Mouse (Mus musculus) forebrain, embryonic 15.5 days (tissue): ENCODE measurements around the gene Mettl2. TPM values are rescaled to one million over a fixed set of nuclear protein-coding genes. Genes with fewer than 3 reads are reported as not detected.
A peak's percentile ranks its signal among the peaks of the same experiment; 100 is the strongest.

ENCODE experiments used
- ATAC-seq: fragments of 200-750 bp; cut with Nextera tagmentation; replicated peaks from 2 replicates; pipeline ENCODE4 v1.8.0; 2017; ENCODE audit warnings: mild to moderate bottlenecking, moderate TSS enrichment, moderate library complexity
- H3K27ac ChIP-seq: fragments of 300-500 bp; sonication (generic); replicated peaks from 2 replicates; pipeline ENCODE4 v1.5.1; 2015; ENCODE audit warnings: mild to moderate bottlenecking, inconsistent platforms
- H3K27me3 ChIP-seq: fragments of 300-500 bp; sonication (generic); 2 replicates; pipeline ENCODE4 v1.6.1; 2015; ENCODE audit warnings: inconsistent platforms
- H3K36me3 ChIP-seq: fragments of 300-500 bp; sonication (generic); 2 replicates; pipeline ENCODE4 v1.6.1; 2015; ENCODE audit warnings: mild to moderate bottlenecking, inconsistent platforms
- H3K4me1 ChIP-seq: fragments of 300-500 bp; sonication (generic); 2 replicates; pipeline ENCODE4 v1.6.1; 2015; ENCODE audit warnings: inconsistent platforms
- H3K4me2 ChIP-seq: fragments of 300-500 bp; sonication (generic); replicated peaks from 2 replicates; pipeline ENCODE4 v1.6.1; 2015; ENCODE audit warnings: mild to moderate bottlenecking, inconsistent platforms
- H3K4me3 ChIP-seq: fragments of 300-500 bp; sonication (generic); 2 replicates; pipeline ENCODE4 v1.5.1; 2015; ENCODE audit warnings: mild to moderate bottlenecking, inconsistent platforms
- H3K9ac ChIP-seq: fragments of 300-500 bp; sonication (generic); replicated peaks from 2 replicates; pipeline ENCODE4 v1.6.1; 2015; ENCODE audit warnings: mild to moderate bottlenecking, inconsistent platforms
- H3K9me3 ChIP-seq: fragments of 300-500 bp; sonication (generic); 2 replicates; pipeline ENCODE4 v1.6.1; 2016; ENCODE audit warnings: inconsistent platforms
- WGBS: fragments of 180-500 bp; shearing (Covaris S2); methylation state at CpG from one replicate; pipeline ENCODE4 v1.1.7; 2015; ENCODE audit warnings: mixed read lengths; 5-methylcytosine and 5-hydroxymethylcytosine counted together
- polyA plus RNA-seq: library from polyadenylated mRNA; unstranded; fragments of >200 nt; fragmentation: Nextera tagmentation; extraction: Ambion mirVana; gene quantifications from 2 replicates; pipeline ENCODE4 v1.2.1, GENCODE M21; 2015

The Mettl2 gene
- polyA plus RNA-seq, 1 experiment from 2014 or later = 30.6 TPM

- WGBS = 3% methylated on average over 87 of the region's 89 CpGs
- Histone ChIP-seq H3K27ac (peak overlapping the region; percentile 93), H3K4me3 (peak overlapping the region; percentile 91), H3K4me1 (peaks cover 36% of the 10 kb centered on the region), H3K4me2 (peak overlapping the region; percentile 76), H3K36me3 (peaks cover 15% of the 10 kb centered on the region), H3K9ac (peak overlapping the region; percentile 95), H3K27me3 (no peaks in the 10 kb centered on the region), H3K9me3 (no peaks in the 10 kb centered on the region)
- ATAC-seq = peak; percentile 76
Observed at GRCm38 (mm10) chr11:105181689-105182460, 55.6 kb downstream of the Mettl2 start.

GRCm38 (mm10) chr11:105182461-105182855 lies 56.2 kb downstream of the Mettl2 start:
- Histone ChIP-seq H3K9ac (peak overlapping the region; percentile 95), H3K36me3 (peaks cover 15% of the 10 kb centered on the region), H3K4me2 (peak overlapping the region; percentile 76), H3K27me3 (no peaks in the 10 kb centered on the region), H3K27ac (peak overlapping the region; percentile 93), H3K4me1 (peaks cover 36% of the 10 kb centered on the region), H3K9me3 (no peaks in the 10 kb centered on the region), H3K4me3 (peak overlapping the region; percentile 91)
- WGBS = 5% methylated on average over 4 of the region's 4 CpGs
- no peak for ATAC-seq

- Histone ChIP-seq H3K9ac (no peak overlapping the region), H3K4me2 (no peak overlapping the region), H3K9me3 (no peaks in the 10 kb centered on the region), H3K36me3 (peaks cover 15% of the 10 kb centered on the region), H3K27ac (no peak overlapping the region), H3K27me3 (no peaks in the 10 kb centered on the region), H3K4me3 (no peak overlapping the region), H3K4me1 (peaks cover 22% of the 10 kb centered on the region)
- no peak for ATAC-seq
- WGBS = 94% methylated on average over 3 of the region's 3 CpGs
Observed at GRCm38 (mm10) chr11:105184678-105185077, 58.5 kb downstream of the Mettl2 start.

Other genes with a start within 250 kb of the Mettl2 start
- not detected in 2 replicates for gene Efcab3, start 62.8 kb upstream of the Mettl2 start, polyA plus RNA-seq
- not detected in 2 replicates for gene Gm10842, start 20.5 kb downstream of the Mettl2 start, polyA plus RNA-seq
- gene Tlk2, start 52.4 kb downstream of the Mettl2 start, polyA plus RNA-seq = 18.6 TPM in 2 replicates
- 4.1 and 4.3 TPM in 2 replicates for gene Mrc2, start 166.2 kb downstream of the Mettl2 start, polyA plus RNA-seq